Mouse (Mus musculus) heart, postnatal 36 days (tissue): ENCODE results near the gene Gjb2. TPM values are rescaled to one million over a fixed set of nuclear protein-coding genes. Genes with fewer than 3 reads are reported as not detected.

Experiments used
- DNase-seq, 2 experiments: peaks; one replicate each; pipeline ENCODE4 v3.0.0; 2021 to 2022
- intact Hi-C: fragments of 180-260 bp; cut with DNase I; formaldehyde crosslinking; loops from one replicate; pipeline ENCODE4 v1.15.1; 2025
- total RNA-seq, 2 experiments: library from RNA; stranded (reverse); gene quantifications; 2 replicates each; pipeline ENCODE4 v1.2.3; 2021

The Gjb2 gene
- total RNA-seq, 2 experiments from 2014 or later: not detected

DNA sequence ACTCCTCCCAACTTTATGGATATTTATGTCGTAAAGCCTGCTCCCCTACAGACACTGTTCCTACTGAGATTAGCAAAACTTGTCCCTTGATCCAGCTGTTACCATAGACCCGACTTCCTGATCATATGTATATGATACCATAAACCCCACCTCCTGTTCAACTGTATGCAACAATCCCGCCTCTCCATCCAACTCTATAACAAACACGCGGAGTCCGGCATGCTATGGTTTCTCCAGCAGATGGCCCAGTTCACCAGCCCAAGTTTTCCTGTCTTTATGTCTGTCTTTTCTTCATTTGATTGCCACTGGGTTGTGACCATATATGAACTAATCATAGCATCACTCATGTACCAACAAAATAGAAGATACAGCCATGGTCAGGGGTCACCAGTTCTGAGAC is 29.0 kb downstream of the Gjb2 start:
- intact Hi-C loops: no loop called here
- no peak for DNase-seq

DNA sequence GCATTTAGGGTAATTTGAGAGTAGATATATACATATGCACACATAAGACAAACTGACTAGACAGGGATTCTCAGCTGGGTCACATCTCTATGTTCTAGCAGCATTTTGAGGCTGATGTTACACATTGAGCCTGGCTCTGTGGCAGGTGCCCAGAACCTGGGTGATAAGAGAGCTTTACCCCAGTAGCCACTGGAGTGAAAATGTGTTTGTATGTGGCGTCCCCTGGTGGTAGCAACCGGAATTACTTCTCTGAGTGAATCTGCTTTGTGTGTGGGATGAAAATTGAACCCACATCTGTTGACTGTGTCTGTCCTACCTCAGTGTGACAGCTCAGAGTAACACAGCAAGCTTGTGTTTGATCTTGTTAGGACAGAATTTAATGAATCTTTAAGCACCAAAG is 34.6 kb downstream of the Gjb2 start:
- intact Hi-C loops: loop anchor here (5.0 kb wide), 1 partner anchor 693 kb away; no protein-coding TSS in a partner anchor

GRCm38 (mm10) chr14:57066053-57066452 is 38.4 kb downstream of the Gjb2 start:
- DNase-seq: no peak
- intact Hi-C loops: no loop called here

More for the DNA sequence above, 34.6 kb downstream of the Gjb2 start:
- peak; percentile 18 to 37 for DNase-seq

DNA sequence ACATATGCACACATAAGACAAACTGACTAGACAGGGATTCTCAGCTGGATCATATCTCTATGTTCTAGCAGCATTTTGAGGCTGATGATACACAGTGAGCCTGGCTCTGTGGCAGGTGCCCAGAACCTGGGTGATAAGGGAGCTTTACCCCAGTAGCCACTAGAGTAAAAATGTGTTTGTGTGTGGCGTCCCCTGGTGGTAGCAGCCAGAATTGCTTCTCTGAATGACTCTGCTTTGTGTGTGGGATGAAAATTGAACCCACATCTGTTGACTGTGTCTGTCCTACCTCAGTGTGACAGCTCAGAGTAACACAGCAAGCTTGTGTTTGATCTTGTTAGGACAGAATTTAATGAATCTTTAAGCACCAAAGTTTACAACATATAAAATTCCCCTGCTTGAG is 44.5 kb downstream of the Gjb2 start:
- intact Hi-C loops: loop anchor here (1.0 kb wide), 1 partner anchor 96 kb away; no protein-coding TSS in a partner anchor
- peak; percentile 62 to 69 for DNase-seq

DNA sequence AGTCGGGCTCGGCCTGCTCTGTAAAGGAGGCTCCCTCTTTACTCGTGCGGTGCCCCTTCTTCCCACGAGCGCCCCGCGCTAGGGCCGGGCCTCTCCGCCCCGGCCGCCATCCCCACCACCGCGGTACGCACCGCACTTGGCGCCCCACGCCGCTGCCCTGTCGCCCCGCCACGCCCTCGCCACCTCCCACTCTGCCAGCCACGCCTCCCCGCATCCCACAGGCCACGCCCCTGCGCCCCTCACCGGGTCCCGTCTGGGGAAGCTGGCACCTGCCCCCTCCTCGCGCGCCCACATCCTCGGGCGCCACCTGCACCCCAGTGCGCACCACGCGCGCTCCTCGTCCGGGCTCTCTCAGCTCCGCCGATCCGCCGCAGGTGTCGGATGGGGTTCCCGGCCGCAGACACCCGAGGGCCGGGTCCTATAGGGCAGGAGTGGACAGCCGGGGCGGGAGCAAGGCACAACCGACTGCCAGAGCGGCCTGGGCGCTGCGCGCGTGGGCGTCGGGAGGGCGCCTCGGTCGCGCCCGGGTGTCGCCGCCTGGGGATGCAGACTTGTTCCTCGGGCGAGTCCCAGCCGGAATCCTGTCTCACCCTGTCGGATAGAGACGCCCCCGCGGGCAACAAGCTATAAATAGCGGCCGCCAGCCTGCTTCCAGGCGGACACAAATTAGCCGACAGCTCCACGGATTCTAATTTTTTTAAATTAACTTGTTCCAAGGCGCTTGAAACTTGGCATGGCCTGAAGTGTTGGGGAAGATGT is 46.8 kb downstream of the Gjb2 start, which contains the start of gene Gja3:
Gja3 (minus strand) TSS at position 538 of the 759 bp plus-strand sequence.
- intact Hi-C loops: no loop called here
- peak; percentile 25 to 50 for DNase-seq

DNA sequence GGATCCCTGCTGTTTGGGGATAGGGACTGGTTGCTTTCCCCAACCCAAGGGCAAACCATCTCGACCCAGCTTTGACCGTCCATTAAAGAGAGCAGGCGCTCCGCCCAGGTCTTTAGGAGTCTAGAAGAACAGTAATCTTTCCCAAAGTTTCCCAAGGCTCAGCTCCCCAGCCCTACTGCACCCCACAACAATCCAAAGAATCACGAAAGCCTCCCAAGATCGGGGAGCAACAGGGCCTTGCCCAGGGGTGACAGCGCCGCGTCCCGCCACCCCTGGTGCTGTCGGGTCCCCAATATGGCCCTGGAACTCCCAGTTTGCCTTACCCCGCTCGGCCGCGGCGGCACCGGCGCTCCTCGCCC is 47.3 kb downstream of the Gjb2 start:
- DNase-seq: no peak
- intact Hi-C loops: no loop called here

DNA sequence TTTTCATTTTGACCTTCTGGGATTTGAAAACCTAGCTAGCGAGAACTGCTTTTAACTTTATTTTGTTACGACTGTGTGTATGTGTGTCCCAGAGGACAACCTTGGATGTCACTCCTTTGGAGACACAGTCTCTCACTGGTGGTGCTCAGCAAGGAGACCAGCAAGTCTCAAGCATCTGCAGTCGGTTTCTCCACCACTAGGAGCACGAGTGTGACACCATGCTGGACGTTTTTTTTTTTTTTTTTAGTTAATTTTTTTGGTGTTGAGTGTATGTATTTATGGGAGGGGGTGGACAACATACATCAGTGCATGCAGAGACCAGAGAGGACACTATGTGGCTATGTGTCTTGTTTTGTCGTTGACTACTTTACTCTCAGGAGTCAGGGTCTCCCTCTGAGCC is 51.8 kb downstream of the Gjb2 start:
- intact Hi-C loops: no loop called here

More for the DNA sequence above, 51.8 kb downstream of the Gjb2 start:
- no peak for DNase-seq

Other genes starting within 250 kb of the Gjb2 start
- 10 to 100 TPM; 33.3 to 42.0 TPM for gene Zmym2, start 218.0 kb downstream of the Gjb2 start, total RNA-seq
- 10 to 100 TPM; 14.8 to 18.4 TPM for gene Gja3, start 46.6 kb downstream of the Gjb2 start, total RNA-seq
- gene Gm4491, start 11.2 kb upstream of the Gjb2 start, total RNA-seq: not detected
- gene Gjb6, start 28.9 kb upstream of the Gjb2 start, total RNA-seq: not detected